Mouse (Mus musculus): ENCODE data around the gene Rras.
A peak's percentile ranks its signal among the peaks of the same experiment; 100 is the strongest.

The Rras gene

GRCm38 (mm10) chr7:45027761-45028160 lies 10.0 kb downstream of the Rras start:
- no peak for DNase-seq (ENCODE audit: low spot score)

- DNase-seq (ENCODE audit: low spot score), result no peak
Observed at GRCm38 (mm10) chr7:45028351-45028750, 10.6 kb downstream of the Rras start.

GRCm38 (mm10) chr7:45029995-45030394 lies 12.2 kb downstream of the Rras start:
- DNase-seq (ENCODE audit: low spot score), result no peak

- no peak for DNase-seq (ENCODE audit: low spot score)
Observed at GRCm38 (mm10) chr7:45030857-45031256, 13.1 kb downstream of the Rras start.

GRCm38 (mm10) chr7:45033722-45034359 lies 16.1 kb downstream of the Rras start:
- DNase-seq (ENCODE audit: low spot score), result no peak

- DNase-seq (ENCODE audit: low spot score), result no peak
Observed at GRCm38 (mm10) chr7:45035631-45036030, 17.9 kb downstream of the Rras start.

- no peak for DNase-seq (ENCODE audit: low spot score)
Observed at GRCm38 (mm10) chr7:45036702-45037101, 18.9 kb downstream of the Rras start.

GRCm38 (mm10) chr7:45037720-45038361 lies 20.1 kb downstream of the Rras start:
- no peak for DNase-seq (ENCODE audit: low spot score)

- no peak for DNase-seq (ENCODE audit: low spot score)
Observed at GRCm38 (mm10) chr7:45038411-45038810, 20.6 kb downstream of the Rras start.

GRCm38 (mm10) chr7:45040851-45041250 lies 23.1 kb downstream of the Rras start:
- DNase-seq (ENCODE audit: low spot score), result no peak

- no peak for DNase-seq (ENCODE audit: low spot score)
Observed at GRCm38 (mm10) chr7:45043307-45043706, 25.5 kb downstream of the Rras start.

- DNase-seq (ENCODE audit: low spot score), result no peak
Observed at GRCm38 (mm10) chr7:45045741-45046140, 28.0 kb downstream of the Rras start.

GRCm38 (mm10) chr7:45046853-45047350 lies 29.1 kb downstream of the Rras start:
- DNase-seq (ENCODE audit: low spot score), result no peak

GRCm38 (mm10) chr7:45047491-45047890 lies 29.7 kb downstream of the Rras start:
- DNase-seq (ENCODE audit: low spot score), result no peak

GRCm38 (mm10) chr7:45048001-45048890 lies 30.5 kb downstream of the Rras start:
- no peak for DNase-seq (ENCODE audit: low spot score)

GRCm38 (mm10) chr7:45048923-45049657 lies 31.3 kb downstream of the Rras start:
- no peak for DNase-seq (ENCODE audit: low spot score)

- peak; percentile 79 for DNase-seq (ENCODE audit: low spot score)
Observed at GRCm38 (mm10) chr7:45050945-45051600, 33.3 kb downstream of the Rras start.

- DNase-seq (ENCODE audit: low spot score), result no peak
Observed at GRCm38 (mm10) chr7:45051601-45051974, 33.8 kb downstream of the Rras start.

- peak; percentile 57 for DNase-seq (ENCODE audit: low spot score)
Observed at GRCm38 (mm10) chr7:45052181-45052861, 34.6 kb downstream of the Rras start.

- DNase-seq (ENCODE audit: low spot score), result no peak
Observed at GRCm38 (mm10) chr7:45052862-45053116, 35.0 kb downstream of the Rras start, which contains the start of gene Prr12. Prr12 (minus strand) TSS chr7:45052881.
